Mouse (Mus musculus): ENCODE measurements around the gene Uggt1.
A peak's percentile ranks its signal among the peaks of the same experiment; 100 is the strongest.

The Uggt1 gene

DNA sequence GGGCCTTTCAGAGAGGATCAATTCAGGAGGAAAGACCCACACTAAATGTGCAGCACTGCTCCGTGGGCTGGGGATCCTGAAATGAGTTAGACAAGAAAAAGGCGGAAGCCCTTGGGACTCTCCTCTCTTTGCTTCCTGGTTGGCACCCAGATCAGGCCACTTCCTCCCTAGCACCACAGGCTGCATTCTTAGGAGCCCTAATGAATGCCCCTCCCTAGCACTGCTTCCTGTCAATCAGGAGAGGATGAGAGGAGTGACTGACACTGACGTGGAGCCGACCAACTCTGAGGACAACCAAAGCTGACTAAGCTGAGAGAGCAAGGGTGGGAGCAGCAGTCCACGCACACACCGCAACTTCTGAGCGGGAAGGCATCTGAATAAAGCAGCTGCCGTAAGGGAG, 81.8 kb downstream of the Uggt1 start:
- no peak for DNase-seq

DNA sequence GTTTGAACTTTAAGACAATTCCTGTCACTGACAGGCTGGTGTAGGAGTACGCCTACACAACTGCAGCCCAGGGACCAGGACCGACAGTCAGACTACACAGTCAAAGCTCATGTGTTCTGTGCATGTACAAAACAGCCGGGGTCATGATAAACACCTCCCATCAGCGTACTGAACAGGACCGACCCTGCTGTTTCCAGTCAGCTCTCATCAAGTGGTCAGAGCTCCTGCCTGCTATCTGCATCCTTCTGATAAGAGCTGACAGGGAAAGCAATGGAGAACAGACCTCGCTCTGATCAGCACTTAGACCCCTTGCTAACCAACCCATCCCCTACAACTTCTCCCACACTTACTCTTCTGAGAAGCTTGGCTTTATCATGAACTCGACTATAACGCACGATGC, 83.3 kb downstream of the Uggt1 start:
- DNase-seq = no peak

DNA sequence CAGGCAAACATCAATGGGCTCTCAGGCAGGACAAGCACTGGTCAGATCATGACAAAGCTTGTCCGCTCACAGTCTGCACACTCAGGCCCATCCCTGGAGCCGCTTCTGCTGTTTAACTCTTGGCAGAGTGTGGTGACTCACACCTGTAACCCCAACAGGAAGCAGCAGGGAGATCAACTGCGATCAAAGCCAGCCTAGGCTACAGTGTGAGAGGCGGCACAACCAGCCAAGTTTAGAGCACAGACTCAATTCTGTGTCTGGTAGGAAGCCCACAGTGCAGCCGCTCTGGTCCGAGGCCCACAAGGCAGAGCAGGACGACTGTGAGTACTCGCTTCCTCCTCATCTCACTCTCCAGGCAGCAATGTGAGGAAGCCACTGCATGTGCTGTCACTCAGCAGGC, 84.3 kb downstream of the Uggt1 start:
- DNase-seq = no peak

DNA sequence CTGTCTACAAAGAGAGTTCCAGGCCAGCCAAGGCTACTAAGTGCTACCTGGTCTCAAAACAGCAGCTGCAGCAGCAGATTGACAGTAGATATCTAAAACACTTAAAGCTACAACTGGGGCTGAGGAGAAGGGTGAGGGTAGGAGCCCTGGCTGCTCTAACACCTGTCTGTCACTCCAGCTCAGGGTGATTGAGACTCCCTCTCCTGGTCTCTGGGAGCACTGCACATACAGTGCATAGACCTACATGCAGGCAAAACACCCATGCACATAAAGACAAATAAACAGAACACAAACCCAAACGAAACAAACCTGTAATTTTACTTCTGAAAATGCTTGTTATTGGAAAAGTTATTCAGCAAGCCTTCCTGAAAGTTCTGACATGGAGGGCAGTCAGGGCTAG, 95.1 kb downstream of the Uggt1 start:
- DNase-seq = no peak

DNA sequence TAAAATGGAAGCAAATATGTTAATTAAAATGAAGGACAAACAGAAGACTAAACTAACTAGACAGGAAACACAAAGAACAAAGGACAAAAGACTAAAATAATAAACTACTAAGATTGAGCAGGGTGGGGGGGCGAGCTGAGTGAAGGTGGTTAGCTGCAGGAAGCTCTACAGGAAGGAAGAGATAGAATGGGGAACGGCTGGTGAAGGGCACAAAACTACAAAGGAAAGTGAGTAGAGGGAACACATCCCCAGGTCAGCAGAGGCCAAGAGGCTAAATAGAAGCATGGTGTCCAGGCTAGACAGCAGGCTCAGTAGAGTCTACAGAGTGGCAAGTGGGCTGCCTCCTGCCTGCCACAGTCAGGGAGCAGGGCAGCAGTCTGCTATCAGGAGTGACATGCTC, 95.7 kb downstream of the Uggt1 start:
- no peak for DNase-seq

DNA sequence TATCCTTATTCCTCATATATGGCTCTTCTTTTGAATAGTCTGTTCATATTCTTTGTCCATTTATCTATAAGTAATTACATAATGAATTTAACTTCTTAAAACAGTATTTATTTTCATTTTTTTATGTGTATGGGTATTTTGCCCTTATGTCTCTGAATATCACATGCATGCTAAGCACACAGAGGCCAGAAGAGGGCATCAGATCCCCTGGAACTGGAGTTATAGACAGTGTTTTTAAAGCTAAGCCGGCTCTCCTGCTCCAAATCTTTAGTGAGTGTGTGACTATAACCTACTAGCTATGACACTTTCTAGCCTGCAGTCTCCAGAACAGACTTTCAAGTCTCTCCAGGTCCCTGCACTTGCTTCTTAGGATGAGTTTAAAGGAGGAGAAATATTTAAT, 99.5 kb downstream of the Uggt1 start:
- peak; percentile 14 for DNase-seq

DNA sequence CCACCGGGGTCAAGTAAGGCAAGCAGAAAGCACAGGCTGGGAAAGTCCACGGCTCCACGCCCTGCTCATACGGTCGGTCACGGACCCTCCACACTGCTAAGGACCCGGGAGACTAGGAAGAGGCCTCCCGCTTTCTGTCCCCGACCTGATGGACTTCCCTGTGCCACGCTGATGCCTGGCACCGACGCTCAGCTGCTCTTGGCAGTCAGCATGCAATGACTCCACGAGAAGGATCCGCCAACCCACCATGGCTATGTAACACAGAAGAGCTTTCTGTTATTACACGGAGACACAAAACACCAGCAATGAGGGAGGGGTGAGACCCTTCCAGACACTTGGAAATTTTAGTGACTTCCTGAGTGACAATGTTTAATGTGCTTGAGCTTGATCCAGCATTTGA, 104.2 kb downstream of the Uggt1 start:
- no peak for DNase-seq

DNA sequence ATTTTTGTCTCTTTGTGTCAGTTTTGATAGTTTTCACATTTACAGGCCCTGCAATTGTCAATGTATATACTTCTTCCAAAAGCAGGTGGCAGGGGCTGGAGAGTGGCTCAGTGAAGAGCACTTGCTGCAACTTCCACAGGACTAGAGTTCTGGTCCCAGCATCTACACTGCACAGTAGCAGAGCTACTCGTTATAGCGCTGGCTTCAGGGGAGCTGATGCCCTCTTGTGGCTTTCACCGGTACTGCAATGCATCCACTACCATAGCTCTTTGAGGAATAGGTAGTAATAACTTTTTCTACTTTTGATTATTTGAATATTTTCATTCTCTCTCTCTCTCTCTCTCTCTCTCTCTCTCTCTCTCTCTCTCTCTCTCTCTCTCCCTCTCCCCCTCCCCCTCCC, 109.9 kb downstream of the Uggt1 start:
- peak; percentile 61 for DNase-seq

DNA sequence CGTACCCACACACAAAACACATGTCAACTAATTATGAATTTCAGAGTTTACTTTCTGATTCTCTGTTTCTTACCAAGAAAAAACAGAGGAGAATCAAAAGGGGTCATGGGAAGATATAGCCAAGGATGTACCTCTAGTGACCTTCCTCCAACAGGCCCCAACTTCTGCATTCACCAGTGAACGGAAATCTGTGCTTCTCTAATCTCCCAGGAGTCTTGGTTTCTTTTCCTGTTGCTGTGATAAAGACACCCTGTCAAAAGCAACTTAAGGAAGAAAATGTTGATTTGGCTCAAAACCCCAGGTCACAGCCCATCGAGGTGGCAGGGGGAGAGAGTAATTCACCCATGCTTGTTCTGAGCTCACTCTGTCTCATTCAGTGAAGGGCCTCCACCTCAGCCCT, 110.9 kb downstream of the Uggt1 start:
- DNase-seq = no peak

DNA sequence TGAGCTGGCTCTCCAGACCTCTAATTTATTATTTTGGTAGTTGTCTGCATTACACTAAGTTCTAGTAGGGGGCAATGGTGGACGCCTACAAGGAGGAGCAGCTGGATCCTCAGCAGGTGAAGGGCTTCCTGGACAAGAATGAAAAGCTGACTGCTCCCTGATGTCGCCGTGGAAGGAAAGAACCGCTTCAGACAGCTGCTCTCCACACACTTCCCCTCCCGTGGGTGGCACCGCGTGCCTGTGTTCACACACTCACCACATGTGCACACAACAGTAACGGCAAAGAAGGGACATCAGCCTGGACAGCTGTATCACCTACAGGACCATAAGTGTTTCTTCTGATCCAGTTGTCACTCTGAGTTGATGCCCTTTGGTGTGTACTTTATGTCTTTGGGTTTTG, 111.5 kb downstream of the Uggt1 start:
- no peak for DNase-seq

DNA sequence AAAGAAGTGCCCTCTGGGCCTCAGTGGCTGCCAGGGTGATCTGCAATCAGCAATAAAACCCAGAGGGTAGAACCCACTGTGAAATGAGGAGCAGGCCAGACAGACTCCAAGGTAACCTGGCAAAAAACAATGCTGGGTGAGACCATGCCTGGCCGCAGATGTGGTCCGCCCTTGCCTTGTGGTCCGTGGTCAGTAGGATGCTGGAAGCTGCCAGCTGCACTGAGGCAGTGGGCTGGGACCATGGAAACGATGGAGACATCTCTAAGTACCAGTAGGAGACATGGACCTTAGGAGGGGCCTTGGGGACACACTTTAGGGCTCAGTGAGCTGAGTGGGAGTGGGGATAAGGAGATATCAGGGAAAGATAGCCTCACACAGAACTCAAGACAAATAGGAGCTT, 112.3 kb downstream of the Uggt1 start:
- DNase-seq = no peak

DNA sequence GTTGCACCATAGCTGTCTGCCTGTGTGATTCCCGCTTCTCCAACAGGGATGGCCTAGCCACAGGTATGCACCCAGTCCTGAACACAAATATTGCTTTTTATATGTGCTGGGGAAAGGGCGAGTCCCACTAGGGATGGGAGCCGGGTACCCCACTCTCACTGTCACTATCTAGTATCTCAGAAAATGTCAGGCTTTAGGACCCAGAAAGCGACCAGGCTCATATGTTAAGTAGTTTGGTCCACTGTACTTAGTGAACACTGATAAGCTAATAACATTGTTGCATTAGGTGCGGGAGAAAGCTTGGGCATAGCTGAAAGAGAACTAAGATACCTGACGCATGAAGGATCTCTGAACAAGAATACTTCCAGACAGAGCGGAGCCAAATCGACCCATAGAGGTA, 112.8 kb downstream of the Uggt1 start:
- no peak for DNase-seq

DNA sequence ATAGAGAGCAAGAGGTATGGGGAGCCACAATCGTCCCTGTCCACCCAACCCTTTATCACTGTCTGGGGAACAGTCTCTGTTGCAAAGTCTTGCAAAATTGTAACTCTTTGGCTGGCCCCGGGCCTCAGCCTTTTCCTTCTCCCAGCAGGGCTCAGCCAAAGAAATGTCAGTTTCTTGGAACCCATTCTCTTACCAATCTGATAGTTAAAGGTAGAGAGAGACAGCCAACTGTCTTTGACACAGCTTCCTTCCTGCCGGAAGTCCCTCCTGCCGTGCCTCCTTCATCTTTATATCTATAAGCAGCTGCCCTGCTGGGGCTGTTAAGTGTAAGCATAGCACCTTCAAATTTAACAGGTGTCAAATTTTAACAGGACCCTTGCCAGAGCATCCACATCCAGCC, 113.4 kb downstream of the Uggt1 start:
- no peak for DNase-seq

DNA sequence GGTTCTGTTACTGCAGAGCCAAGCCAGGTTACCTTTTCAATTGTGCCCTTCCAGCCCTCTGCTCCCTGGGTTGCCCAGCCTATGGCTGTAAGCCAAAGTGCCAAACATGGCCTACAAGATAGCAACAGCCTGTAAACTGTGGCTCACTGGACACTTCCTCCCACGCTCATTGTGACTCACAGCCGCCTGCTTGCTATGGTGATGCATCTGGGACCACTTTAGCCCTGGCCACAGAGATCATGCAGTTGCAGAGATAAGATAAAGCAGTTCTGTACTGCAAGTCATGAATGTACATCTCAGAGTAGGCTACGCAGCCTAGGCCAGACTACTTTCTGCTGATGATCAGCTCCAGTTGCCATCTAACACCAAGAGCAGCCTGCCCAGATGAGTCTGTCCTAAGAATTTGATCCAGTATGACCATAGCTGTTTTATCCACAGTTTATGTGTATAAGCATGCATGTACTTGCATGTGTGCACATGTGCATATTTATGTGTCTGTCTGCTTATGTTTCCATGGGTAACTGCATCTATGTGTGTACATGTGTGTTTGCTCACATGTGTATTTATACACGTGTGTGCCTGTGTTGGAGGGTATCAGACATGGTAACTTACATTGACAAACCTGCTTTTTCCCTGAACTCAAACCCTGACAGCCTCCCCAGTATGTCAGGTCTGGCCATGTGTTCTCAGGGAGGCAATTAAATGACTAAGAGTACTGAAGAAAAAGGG, 114.0 kb downstream of the Uggt1 start:
- no peak for DNase-seq

DNA sequence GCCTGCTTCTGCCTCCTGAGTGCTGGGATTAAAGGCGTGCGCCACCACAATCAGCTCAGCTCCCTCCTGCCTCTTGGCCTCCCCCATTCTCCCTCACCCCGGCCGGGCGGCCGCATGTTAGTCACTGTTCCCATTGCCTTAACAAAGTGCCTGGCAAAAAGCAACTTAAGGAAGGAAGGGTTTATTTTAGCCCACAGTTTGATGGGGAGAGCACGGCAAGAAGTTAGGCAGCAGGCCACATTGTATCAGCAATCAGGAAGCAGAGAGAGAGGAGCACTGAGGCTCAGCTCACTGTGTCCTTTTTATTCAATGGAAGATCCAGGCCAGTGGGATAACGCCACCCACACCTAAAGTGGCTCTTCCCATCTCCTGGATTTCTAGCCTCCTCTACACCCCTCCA, 114.6 kb downstream of the Uggt1 start:
- no peak for DNase-seq

DNA sequence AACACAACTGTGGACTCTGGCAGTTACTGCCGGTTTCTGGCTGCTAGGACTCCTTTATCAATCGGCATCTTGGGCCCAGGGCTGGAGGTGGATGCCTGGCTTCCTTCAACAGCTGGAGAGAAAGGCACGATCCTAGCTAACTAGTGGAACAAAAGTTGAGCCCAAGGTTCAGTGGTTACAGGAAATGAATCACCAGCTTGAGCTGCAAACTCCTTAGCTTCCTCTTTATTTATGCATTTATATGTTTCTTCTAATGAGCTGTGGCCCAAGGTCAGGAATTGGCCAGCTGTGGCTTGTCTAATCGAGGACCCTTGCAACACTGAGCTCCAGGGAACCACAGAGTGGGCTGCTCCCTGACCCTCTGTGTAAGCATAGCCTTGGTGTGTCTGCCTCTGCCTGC, 115.4 kb downstream of the Uggt1 start:
- no peak for DNase-seq

DNA sequence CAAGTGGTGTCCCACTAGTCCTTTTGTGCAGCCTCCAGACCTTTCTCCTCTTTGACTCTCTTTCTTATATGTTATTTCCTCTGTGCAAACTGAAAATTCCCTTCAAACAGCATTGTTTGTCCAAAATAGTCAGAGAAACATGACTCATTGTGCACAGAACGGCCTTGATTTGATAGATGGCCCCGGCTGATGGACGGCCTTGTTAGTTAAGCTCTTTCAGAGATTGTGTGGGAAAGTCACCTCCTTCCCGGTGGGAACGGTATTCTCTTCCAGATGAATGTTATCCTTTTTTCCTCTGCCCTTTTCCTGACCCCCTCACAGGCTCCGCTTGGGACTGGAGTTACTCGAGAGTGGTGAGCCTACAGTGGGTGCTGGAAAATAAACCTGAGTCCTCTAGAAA, 119.4 kb downstream of the Uggt1 start:
- DNase-seq = no peak

DNA sequence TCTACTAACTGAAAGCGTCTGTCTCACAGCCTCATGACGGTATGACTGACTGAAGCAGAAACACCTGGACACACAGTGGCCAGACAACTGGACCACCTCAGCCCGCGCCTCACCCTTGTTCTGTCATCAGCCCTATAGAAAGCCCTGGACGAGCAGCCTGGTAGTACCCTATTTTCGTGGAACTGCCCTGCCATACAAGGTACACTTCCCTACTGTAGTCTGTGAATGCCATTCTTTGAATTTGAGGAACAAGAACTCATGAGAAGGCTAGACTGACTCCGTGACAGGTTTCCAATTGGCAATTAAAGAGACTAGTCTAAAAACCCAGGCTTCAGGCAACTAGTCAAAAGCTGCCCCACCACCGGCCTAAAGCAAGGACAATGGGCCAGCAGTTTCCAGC, 123.3 kb downstream of the Uggt1 start:
- DNase-seq = no peak

DNA sequence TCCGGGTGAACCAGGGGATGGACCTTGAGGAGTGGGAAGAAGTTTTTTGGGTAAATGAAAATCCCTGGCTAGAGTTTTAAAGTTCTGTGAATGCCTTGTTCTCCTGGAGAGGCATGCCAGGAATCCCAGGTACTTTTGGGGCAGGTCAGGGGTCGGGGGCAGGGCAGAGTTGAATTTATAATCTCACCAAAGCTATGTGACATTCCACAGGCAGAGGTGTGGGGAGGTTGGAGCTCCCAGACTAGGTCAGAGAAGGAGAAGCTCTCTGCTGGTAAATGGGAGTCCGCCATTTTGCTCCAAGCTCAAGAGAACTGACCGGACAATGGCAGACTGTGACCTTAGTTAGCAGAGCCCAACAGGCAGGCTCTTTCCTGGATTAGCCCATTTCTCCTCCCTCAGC, 125.1 kb downstream of the Uggt1 start:
- DNase-seq = no peak

DNA sequence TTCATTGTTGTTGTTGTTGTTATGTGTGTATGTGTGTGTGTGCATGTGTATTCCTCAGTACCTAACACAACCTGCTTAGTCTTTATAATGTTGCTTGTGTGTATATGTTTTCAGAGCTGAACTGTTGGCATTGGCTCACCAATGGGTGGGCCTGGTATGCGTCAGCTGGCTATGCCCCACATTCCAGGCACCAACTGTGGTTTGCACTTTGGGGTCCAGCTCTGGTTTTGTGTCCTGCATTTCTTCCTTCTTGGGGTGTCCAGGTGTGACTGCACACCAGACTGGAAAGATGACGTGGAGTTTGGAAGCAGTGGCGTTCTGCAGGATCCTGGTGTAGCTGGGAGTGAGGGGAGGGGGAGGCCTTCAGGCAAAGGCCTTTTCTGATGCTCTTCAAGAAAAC, 125.6 kb downstream of the Uggt1 start:
- no peak for DNase-seq

DNA sequence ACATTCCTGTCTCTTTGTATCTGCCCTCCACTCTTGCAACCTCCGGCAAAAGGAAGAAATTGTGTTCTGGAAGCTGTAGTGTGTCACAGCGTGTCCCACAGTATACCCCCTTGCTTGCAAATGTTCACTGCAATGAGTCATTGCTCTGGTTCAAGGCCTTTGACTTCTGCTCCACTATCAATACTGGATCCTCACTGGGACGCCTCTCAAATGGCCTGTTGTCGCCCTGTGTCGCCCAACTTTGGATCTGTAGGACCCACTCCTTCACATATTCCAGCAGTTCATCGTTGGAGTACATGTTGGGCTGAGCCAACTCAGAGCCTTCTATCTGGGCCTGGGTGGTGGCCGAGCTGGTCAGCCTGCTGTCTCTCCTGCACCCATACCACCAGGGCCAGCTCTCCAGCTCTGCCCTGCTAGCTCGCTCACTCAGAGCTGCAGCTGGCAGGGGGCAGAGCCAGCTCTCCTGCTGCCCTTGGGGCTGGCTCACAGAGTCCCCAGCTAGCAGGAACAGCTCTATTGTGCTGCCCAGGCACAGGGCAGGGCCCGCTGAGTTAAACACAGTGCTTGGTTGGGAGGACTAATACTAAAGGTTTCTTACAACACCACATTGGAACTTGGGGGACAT, 126.3 kb downstream of the Uggt1 start:
- no peak for DNase-seq

DNA sequence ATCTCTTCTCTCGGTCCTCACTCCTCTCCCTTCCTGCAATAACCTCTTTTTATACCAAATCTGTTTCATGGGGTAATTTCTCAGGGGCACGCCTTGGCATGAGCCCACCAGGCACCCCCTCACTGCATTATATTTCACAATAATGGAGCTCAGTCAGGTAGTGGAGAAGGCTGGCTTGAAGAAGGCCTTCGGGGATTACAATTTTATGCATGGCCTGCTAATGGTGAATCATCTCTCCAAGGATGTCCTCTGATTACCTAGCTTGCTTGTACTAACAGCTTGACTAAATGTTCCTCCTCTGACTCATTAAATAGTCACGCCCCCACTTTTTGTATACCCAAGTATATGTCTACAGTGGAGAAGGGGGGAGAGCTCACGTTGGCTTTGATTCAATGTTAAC, 128.0 kb downstream of the Uggt1 start:
- no peak for DNase-seq

DNA sequence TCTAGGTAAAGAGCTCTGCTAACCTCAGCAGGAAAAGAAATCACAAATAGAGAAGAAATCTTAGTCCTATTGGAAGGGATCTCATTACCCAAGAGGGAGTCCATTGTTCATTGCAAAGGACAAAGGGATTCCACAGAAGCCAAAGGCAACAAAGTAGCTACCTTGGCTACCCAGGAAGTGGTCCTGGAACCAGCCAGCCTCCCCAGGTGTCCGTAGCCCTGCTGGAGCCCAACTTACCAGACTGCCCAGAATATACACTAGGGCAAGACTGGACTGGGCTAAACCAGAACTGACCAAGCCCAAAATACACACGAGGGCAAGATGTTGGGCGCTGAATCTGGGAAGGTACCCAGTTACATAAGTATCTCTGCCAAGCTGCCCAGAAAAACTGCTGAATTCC, 129.7 kb downstream of the Uggt1 start:
- DNase-seq = no peak

DNA sequence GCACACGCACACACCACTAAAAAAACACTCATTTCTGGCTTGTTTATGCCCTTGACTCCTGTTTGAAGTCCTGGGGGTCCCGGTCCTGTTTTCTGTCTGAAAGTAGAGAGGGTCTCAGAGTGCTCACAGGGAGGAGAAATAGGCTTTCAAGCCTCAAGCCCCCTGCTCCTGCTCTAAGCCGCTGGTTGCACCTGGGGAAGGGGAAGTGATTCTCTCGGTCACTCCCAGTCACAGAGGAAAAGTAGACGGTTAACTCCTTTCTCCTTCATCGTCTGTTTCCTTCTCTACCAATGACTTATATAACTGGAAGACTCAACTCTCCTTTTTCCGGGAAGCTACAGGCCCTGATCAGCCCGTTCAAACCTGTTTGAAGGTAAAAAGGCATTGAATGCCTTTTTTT, 130.8 kb downstream of the Uggt1 start:
- DNase-seq = no peak

DNA sequence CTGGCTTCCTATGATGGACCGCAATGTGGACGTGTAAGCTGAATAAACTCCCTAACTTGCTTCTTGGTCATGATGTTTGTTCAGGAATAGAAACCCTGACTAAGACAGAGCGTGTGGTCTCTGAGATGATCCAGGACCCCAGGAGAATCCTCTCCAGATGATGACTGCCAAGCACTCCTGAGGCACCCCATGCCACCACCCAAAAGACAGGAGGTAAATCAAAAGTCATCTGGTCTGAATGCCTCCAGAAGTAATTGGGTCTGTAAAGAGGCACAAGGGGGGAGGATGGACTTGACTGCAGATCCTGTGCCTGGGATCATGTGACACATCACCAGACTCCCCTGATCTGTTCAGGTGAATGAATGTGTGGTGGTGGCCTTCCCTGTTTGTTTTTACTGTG, 131.9 kb downstream of the Uggt1 start:
- no peak for DNase-seq
